Mouse (Mus musculus): ENCODE results near the gene Nup107. TPM values are rescaled to one million over a fixed set of nuclear protein-coding genes. Genes with fewer than 3 reads are reported as not detected.

The Nup107 gene
- polyA plus RNA-seq, 1 experiment from 2014 or later = 82.8 TPM

GRCm38 (mm10) chr10:117829472-117830155 lies 37.1 kb upstream of the Nup107 start:
- H3K4me2 ChIP-seq (replicated peaks; ENCODE audit: low read depth, low read length) = no peak overlapping the region
- H3K4me3 ChIP-seq (ENCODE audit: low read depth, low read length) = no peak overlapping the region
- no peak overlapping the region for H3K27ac ChIP-seq (ENCODE audit: low read depth, low read length)
- H3K27me3 ChIP-seq (ENCODE audit: control insufficient read depth, insufficient read depth, low read length) = no peaks in the 10 kb centered on the region
- 94% methylated on average over 7 of the region's 7 CpGs for WGBS
- DNase-seq (ENCODE audit: low spot score) = no peak
- no peak overlapping the region for H3K9ac ChIP-seq (ENCODE audit: low read depth, low read length)
- no peaks in the 10 kb centered on the region for H3K9me3 ChIP-seq (ENCODE audit: control insufficient read depth, low read length)
- no peaks in the 10 kb centered on the region for H3K4me1 ChIP-seq (replicated peaks; ENCODE audit: control insufficient read depth, insufficient read depth, low read length)
- ATAC-seq (ENCODE audit: low FRiP score) = no peak
- no peaks in the 10 kb centered on the region for H3K36me3 ChIP-seq (ENCODE audit: control insufficient read depth, insufficient read depth, low read length)

- H3K36me3 ChIP-seq (ENCODE audit: control insufficient read depth, insufficient read depth, low read length) = no peaks in the 10 kb centered on the region
- no peaks in the 10 kb centered on the region for H3K9me3 ChIP-seq (ENCODE audit: control insufficient read depth, low read length)
- 88% methylated on average over 4 of the region's 4 CpGs for WGBS
- no peaks in the 10 kb centered on the region for H3K27me3 ChIP-seq (ENCODE audit: control insufficient read depth, insufficient read depth, low read length)
- H3K4me2 ChIP-seq (replicated peaks; ENCODE audit: low read depth, low read length) = no peak overlapping the region
- DNase-seq (ENCODE audit: low spot score) (no peak), ATAC-seq (ENCODE audit: low FRiP score) (no peak)
- no peak overlapping the region for H3K9ac ChIP-seq (ENCODE audit: low read depth, low read length)
- no peak overlapping the region for H3K4me3 ChIP-seq (ENCODE audit: low read depth, low read length)
- H3K4me1 ChIP-seq (replicated peaks; ENCODE audit: control insufficient read depth, insufficient read depth, low read length) = no peaks in the 10 kb centered on the region
- no peak overlapping the region for H3K27ac ChIP-seq (ENCODE audit: low read depth, low read length)
Measured at GRCm38 (mm10) chr10:117829022-117829421, 36.5 kb upstream of the Nup107 start.

GRCm38 (mm10) chr10:117828536-117828935 lies 36.0 kb upstream of the Nup107 start:
- H3K36me3 ChIP-seq (ENCODE audit: control insufficient read depth, insufficient read depth, low read length) = no peaks in the 10 kb centered on the region
- H3K27me3 ChIP-seq (ENCODE audit: control insufficient read depth, insufficient read depth, low read length) = no peaks in the 10 kb centered on the region
- no peak overlapping the region for H3K27ac ChIP-seq (ENCODE audit: low read depth, low read length)
- no peak for DNase-seq (ENCODE audit: low spot score)
- WGBS = 74% methylated on average over 4 of the region's 4 CpGs
- no peak overlapping the region for H3K9ac ChIP-seq (ENCODE audit: low read depth, low read length)
- ATAC-seq (ENCODE audit: low FRiP score) = no peak
- no peaks in the 10 kb centered on the region for H3K4me1 ChIP-seq (replicated peaks; ENCODE audit: control insufficient read depth, insufficient read depth, low read length)
- no peak overlapping the region for H3K4me2 ChIP-seq (replicated peaks; ENCODE audit: low read depth, low read length)
- H3K9me3 ChIP-seq (ENCODE audit: control insufficient read depth, low read length) = no peaks in the 10 kb centered on the region
- H3K4me3 ChIP-seq (ENCODE audit: low read depth, low read length) = no peak overlapping the region

- no peaks in the 10 kb centered on the region for H3K9me3 ChIP-seq (ENCODE audit: control insufficient read depth, low read length)
- H3K27ac ChIP-seq (ENCODE audit: low read depth, low read length) = no peak overlapping the region
- H3K4me3 ChIP-seq (ENCODE audit: low read depth, low read length) = no peak overlapping the region
- H3K27me3 ChIP-seq (ENCODE audit: control insufficient read depth, insufficient read depth, low read length) = no peaks in the 10 kb centered on the region
- H3K9ac ChIP-seq (ENCODE audit: low read depth, low read length) = no peak overlapping the region
- H3K36me3 ChIP-seq (ENCODE audit: control insufficient read depth, insufficient read depth, low read length) = no peaks in the 10 kb centered on the region
- H3K4me1 ChIP-seq (replicated peaks; ENCODE audit: control insufficient read depth, insufficient read depth, low read length) = no peaks in the 10 kb centered on the region
- no peak for ATAC-seq (ENCODE audit: low FRiP score)
- no peak overlapping the region for H3K4me2 ChIP-seq (replicated peaks; ENCODE audit: low read depth, low read length)
- WGBS = 94% methylated on average over 4 of the region's 4 CpGs
- DNase-seq (ENCODE audit: low spot score) = no peak
Measured at GRCm38 (mm10) chr10:117824647-117825046, 32.1 kb upstream of the Nup107 start.

GRCm38 (mm10) chr10:117824139-117824538 lies 31.6 kb upstream of the Nup107 start:
- no peaks in the 10 kb centered on the region for H3K9me3 ChIP-seq (ENCODE audit: control insufficient read depth, low read length)
- no peak overlapping the region for H3K9ac ChIP-seq (ENCODE audit: low read depth, low read length)
- H3K27ac ChIP-seq (ENCODE audit: low read depth, low read length) = no peak overlapping the region
- no peak for ATAC-seq (ENCODE audit: low FRiP score)
- DNase-seq (ENCODE audit: low spot score) = no peak
- no peaks in the 10 kb centered on the region for H3K4me1 ChIP-seq (replicated peaks; ENCODE audit: control insufficient read depth, insufficient read depth, low read length)
- H3K4me3 ChIP-seq (ENCODE audit: low read depth, low read length) = no peak overlapping the region
- H3K36me3 ChIP-seq (ENCODE audit: control insufficient read depth, insufficient read depth, low read length) = no peaks in the 10 kb centered on the region
- H3K27me3 ChIP-seq (ENCODE audit: control insufficient read depth, insufficient read depth, low read length) = no peaks in the 10 kb centered on the region
- WGBS = 80% methylated on average over 4 of the region's 4 CpGs
- H3K4me2 ChIP-seq (replicated peaks; ENCODE audit: low read depth, low read length) = no peak overlapping the region

GRCm38 (mm10) chr10:117823321-117823720 lies 30.8 kb upstream of the Nup107 start:
- Histone ChIP-seq H3K4me3 (ENCODE audit: low read depth, low read length) (no peak overlapping the region), H3K4me1 (replicated peaks; ENCODE audit: control insufficient read depth, insufficient read depth, low read length) (no peaks in the 10 kb centered on the region), H3K4me2 (replicated peaks; ENCODE audit: low read depth, low read length) (no peak overlapping the region), H3K36me3 (ENCODE audit: control insufficient read depth, insufficient read depth, low read length) (no peaks in the 10 kb centered on the region), H3K27ac (ENCODE audit: low read depth, low read length) (no peak overlapping the region), H3K27me3 (ENCODE audit: control insufficient read depth, insufficient read depth, low read length) (no peaks in the 10 kb centered on the region), H3K9ac (ENCODE audit: low read depth, low read length) (no peak overlapping the region), H3K9me3 (ENCODE audit: control insufficient read depth, low read length) (no peaks in the 10 kb centered on the region)
- ATAC-seq (ENCODE audit: low FRiP score) = no peak
- WGBS = 92% methylated on average over 6 of the region's 6 CpGs
- no peak for DNase-seq (ENCODE audit: low spot score)

GRCm38 (mm10) chr10:117818600-117818999 lies 26.1 kb upstream of the Nup107 start:
- Histone ChIP-seq H3K4me3 (ENCODE audit: low read depth, low read length) (no peak overlapping the region), H3K9me3 (ENCODE audit: control insufficient read depth, low read length) (no peaks in the 10 kb centered on the region), H3K36me3 (ENCODE audit: control insufficient read depth, insufficient read depth, low read length) (no peaks in the 10 kb centered on the region), H3K4me2 (replicated peaks; ENCODE audit: low read depth, low read length) (no peak overlapping the region), H3K4me1 (replicated peaks; ENCODE audit: control insufficient read depth, insufficient read depth, low read length) (no peaks in the 10 kb centered on the region), H3K27me3 (ENCODE audit: control insufficient read depth, insufficient read depth, low read length) (no peaks in the 10 kb centered on the region), H3K27ac (ENCODE audit: low read depth, low read length) (no peak overlapping the region), H3K9ac (ENCODE audit: low read depth, low read length) (no peak overlapping the region)
- WGBS = 92% methylated on average over 6 of the region's 6 CpGs
- no peak for DNase-seq (ENCODE audit: low spot score)
- no peak for ATAC-seq (ENCODE audit: low FRiP score)

GRCm38 (mm10) chr10:117816721-117817120 lies 24.2 kb upstream of the Nup107 start:
- 94% methylated on average over 6 of the region's 6 CpGs for WGBS
- DNase-seq (ENCODE audit: low spot score) (no peak), ATAC-seq (ENCODE audit: low FRiP score) (no peak)
- Histone ChIP-seq H3K4me1 (replicated peaks; ENCODE audit: control insufficient read depth, insufficient read depth, low read length) (no peaks in the 10 kb centered on the region), H3K9ac (ENCODE audit: low read depth, low read length) (no peak overlapping the region), H3K4me2 (replicated peaks; ENCODE audit: low read depth, low read length) (no peak overlapping the region), H3K27ac (ENCODE audit: low read depth, low read length) (no peak overlapping the region), H3K27me3 (ENCODE audit: control insufficient read depth, insufficient read depth, low read length) (no peaks in the 10 kb centered on the region), H3K36me3 (ENCODE audit: control insufficient read depth, insufficient read depth, low read length) (no peaks in the 10 kb centered on the region), H3K4me3 (ENCODE audit: low read depth, low read length) (no peak overlapping the region), H3K9me3 (ENCODE audit: control insufficient read depth, low read length) (no peaks in the 10 kb centered on the region)

GRCm38 (mm10) chr10:117812501-117812900 lies 20.0 kb upstream of the Nup107 start:
- no peaks in the 10 kb centered on the region for H3K4me1 ChIP-seq (replicated peaks; ENCODE audit: control insufficient read depth, insufficient read depth, low read length)
- H3K27ac ChIP-seq (ENCODE audit: low read depth, low read length) = no peak overlapping the region
- no peak overlapping the region for H3K4me2 ChIP-seq (replicated peaks; ENCODE audit: low read depth, low read length)
- H3K9ac ChIP-seq (ENCODE audit: low read depth, low read length) = no peak overlapping the region
- no peaks in the 10 kb centered on the region for H3K27me3 ChIP-seq (ENCODE audit: control insufficient read depth, insufficient read depth, low read length)
- ATAC-seq (ENCODE audit: low FRiP score) (no peak), DNase-seq (ENCODE audit: low spot score) (no peak)
- no peak overlapping the region for H3K4me3 ChIP-seq (ENCODE audit: low read depth, low read length)
- H3K9me3 ChIP-seq (ENCODE audit: control insufficient read depth, low read length) = no peaks in the 10 kb centered on the region
- H3K36me3 ChIP-seq (ENCODE audit: control insufficient read depth, insufficient read depth, low read length) = no peaks in the 10 kb centered on the region
- 92% methylated on average over 2 of the region's 2 CpGs for WGBS
